Mouse (Mus musculus) CH12.LX (cell line): ENCODE data around the gene Tulp2. TPM values are rescaled to one million over a fixed set of nuclear protein-coding genes. Genes with fewer than 3 reads are reported as not detected.
"Not testable (repeated sequence)": the region's sequence is repeated elsewhere in the genome, so short reads cannot be mapped to it uniquely, and the experiment has no call there.

ENCODE experiments used
- DNase-seq: peaks from one replicate; pipeline ENCODE4 v3.0.0-alpha.2; 2013; ENCODE audit errors: extremely low read depth
- H3K27ac ChIP-seq: 2 replicates; pipeline ENCODE4 v1.5.1; 2012; ENCODE audit warnings: low read depth, mild to moderate bottlenecking, control low read depth, moderate library complexity; ENCODE audit not compliant: insufficient read depth
- H3K27me3 ChIP-seq: replicated peaks from 2 replicates; pipeline ENCODE3; 2012; ENCODE audit warnings: inconsistent platforms
- H3K36me3 ChIP-seq, 2 experiments: replicated peaks in 1 of 2; 2 replicates each; pipeline versions ENCODE3 to v1.6.1; 2012; ENCODE audit warnings: inconsistent platforms in 1 of 2, low read length in 1 of 2, mild to moderate bottlenecking in 1 of 2, mixed read lengths in 1 of 2, moderate library complexity in 1 of 2; ENCODE audit not compliant: control insufficient read depth in 1 of 2, insufficient read depth in 1 of 2
- H3K4me1 ChIP-seq, 2 experiments: 2 replicates each; pipeline ENCODE4 v1.6.1; 2012; ENCODE audit warnings: inconsistent platforms in 1 of 2, moderate library complexity in 1 of 2; ENCODE audit not compliant: insufficient read depth in 2 of 2, control insufficient read depth in 1 of 2
- H3K4me2 ChIP-seq: 2 replicates; pipeline ENCODE4 v1.6.1; 2012; ENCODE audit warnings: low read depth, mild to moderate bottlenecking, control low read depth; ENCODE audit not compliant: poor library complexity, insufficient read depth, severe bottlenecking
- H3K4me3 ChIP-seq, 3 experiments: fragments of 150-350 bp in 1 of 3; sonication (generic) in 1 of 3; replicated peaks in 1 of 3; 2 replicates each; pipeline versions ENCODE3 to v1.5.1; 2011 to 2012; ENCODE audit warnings: low read depth in 2 of 3, low read length in 2 of 3, mild to moderate bottlenecking in 2 of 3, moderate library complexity in 2 of 3, control low read depth in 1 of 3, improper control_type of control experiment in 1 of 3, inconsistent platforms in 1 of 3, mixed read lengths in 1 of 3; ENCODE audit not compliant: poor library complexity in 1 of 3
- H3K79me2 ChIP-seq: replicated peaks from 2 replicates; pipeline ENCODE4 v1.6.1; 2012; ENCODE audit warnings: mild to moderate bottlenecking, moderate library complexity; ENCODE audit not compliant: control insufficient read depth, poor library complexity, insufficient read depth, severe bottlenecking; ENCODE audit errors: extremely low read depth
- H3K9ac ChIP-seq: 2 replicates; pipeline ENCODE4 v1.6.1; 2012; ENCODE audit warnings: low read depth, mild to moderate bottlenecking, control low read depth, moderate library complexity; ENCODE audit not compliant: insufficient read depth
- H3K9me3 ChIP-seq: replicated peaks from 2 replicates; pipeline ENCODE3; 2012; ENCODE audit warnings: low read length, inconsistent platforms, mixed read lengths
- BHLHE40 ChIP-seq: IDR thresholded peaks from 2 replicates; pipeline ENCODE4 v1.6.1; 2011; ENCODE audit warnings: mild to moderate bottlenecking, low read depth, low read length, improper control_type of control experiment
- CHD2 ChIP-seq: IDR thresholded peaks from 2 replicates; pipeline ENCODE4 v1.6.1; 2011; ENCODE audit warnings: low read length, improper control_type of control experiment
- CTCF ChIP-seq, 2 experiments: IDR thresholded peaks in 1 of 2; conservative IDR thresholded peaks in 1 of 2; 2 replicates each; pipeline ENCODE4 v1.5.1; 2011 to 2012; ENCODE audit warnings: low read depth in 2 of 2, low read length in 2 of 2, improper control_type of control experiment in 1 of 2, inconsistent platforms in 1 of 2, mild to moderate bottlenecking in 1 of 2, moderate library complexity in 1 of 2
- ELF1 ChIP-seq: IDR thresholded peaks from 2 replicates; pipeline ENCODE4 v1.6.1; 2014; ENCODE audit warnings: low read depth, mild to moderate bottlenecking, inconsistent platforms, low read length, improper control_type of control experiment
- EP300 ChIP-seq: IDR thresholded peaks from 2 replicates; pipeline ENCODE4 v1.6.1; 2011; ENCODE audit warnings: low read length, improper control_type of control experiment
- ETS1 ChIP-seq: conservative IDR thresholded peaks from 2 replicates; pipeline ENCODE4 v1.6.1; 2012; ENCODE audit warnings: low read depth, mild to moderate bottlenecking, inconsistent platforms, low read length, improper control_type of control experiment, moderate library complexity
- GABPA ChIP-seq: IDR thresholded peaks from 2 replicates; pipeline ENCODE4 v1.6.1; 2012; ENCODE audit warnings: low read depth, low read length, improper control_type of control experiment, inconsistent platforms; ENCODE audit not compliant: insufficient replicate concordance
- HCFC1 ChIP-seq: IDR thresholded peaks from 2 replicates; pipeline ENCODE4 v1.6.1; 2012; ENCODE audit warnings: low read depth, mild to moderate bottlenecking, inconsistent platforms, low read length, improper control_type of control experiment
- KAT2A ChIP-seq: IDR thresholded peaks from 2 replicates; pipeline ENCODE4 v1.6.1; 2012; ENCODE audit warnings: low read length, improper control_type of control experiment, inconsistent platforms; ENCODE audit not compliant: insufficient replicate concordance
- MAFK ChIP-seq: IDR thresholded peaks from 2 replicates; pipeline ENCODE4 v1.6.1; 2011; ENCODE audit warnings: low read length, improper control_type of control experiment; ENCODE audit not compliant: insufficient replicate concordance
- MAX ChIP-seq: IDR thresholded peaks from 2 replicates; pipeline ENCODE4 v1.6.1; 2011; ENCODE audit warnings: low read length, improper control_type of control experiment
- MAZ ChIP-seq: IDR thresholded peaks from 2 replicates; pipeline ENCODE4 v1.6.1; 2012; ENCODE audit warnings: low read depth, mild to moderate bottlenecking, inconsistent platforms, low read length, improper control_type of control experiment, moderate library complexity
- MEF2A ChIP-seq: IDR thresholded peaks from 2 replicates; pipeline ENCODE4 v1.6.1; 2014; ENCODE audit warnings: low read depth, mild to moderate bottlenecking, inconsistent platforms, low read length, improper control_type of control experiment, borderline replicate concordance
- MXI1 ChIP-seq: IDR thresholded peaks from 2 replicates; pipeline ENCODE4 v1.6.1; 2011; ENCODE audit warnings: mild to moderate bottlenecking, low read depth, low read length, improper control_type of control experiment
- MYC ChIP-seq: IDR thresholded peaks from 2 replicates; pipeline ENCODE4 v1.6.1; 2011; ENCODE audit warnings: low read depth, mild to moderate bottlenecking, improper control_type of control experiment, low read length
- NELFE ChIP-seq: IDR thresholded peaks from 2 replicates; pipeline ENCODE4 v1.6.1; 2011; ENCODE audit warnings: low read depth, low read length, improper control_type of control experiment
- POLR2A ChIP-seq: IDR thresholded peaks from 2 replicates; pipeline ENCODE4 v1.6.1; 2011; ENCODE audit warnings: low read depth, mild to moderate bottlenecking, improper control_type of control experiment, low read length
- POLR2AphosphoS2 ChIP-seq: IDR thresholded peaks from 2 replicates; pipeline ENCODE4 v1.6.1; 2011; ENCODE audit warnings: low read depth, low read length, improper control_type of control experiment
- RCOR1 ChIP-seq: conservative IDR thresholded peaks from 2 replicates; pipeline ENCODE4 v1.6.1; 2012; ENCODE audit warnings: low read depth, mild to moderate bottlenecking, inconsistent platforms, low read length, improper control_type of control experiment
- SIN3A ChIP-seq: IDR thresholded peaks from 2 replicates; pipeline ENCODE4 v1.6.1; 2012; ENCODE audit warnings: low read length, improper control_type of control experiment, inconsistent platforms
- TBP ChIP-seq: conservative IDR thresholded peaks from 2 replicates; pipeline ENCODE4 v1.6.1; 2011; ENCODE audit warnings: low read depth, low read length, improper control_type of control experiment
- TCF12 ChIP-seq: IDR thresholded peaks from 2 replicates; pipeline ENCODE4 v1.6.1; 2014; ENCODE audit warnings: low read depth, mild to moderate bottlenecking, inconsistent platforms, low read length, improper control_type of control experiment
- UBTF ChIP-seq: IDR thresholded peaks from 2 replicates; pipeline ENCODE4 v1.6.1; 2012; ENCODE audit warnings: low read depth, mild to moderate bottlenecking, inconsistent platforms, low read length, improper control_type of control experiment, moderate library complexity
- USF1 ChIP-seq: IDR thresholded peaks from 2 replicates; pipeline ENCODE4 v1.6.1; 2014; ENCODE audit warnings: low read depth, mild to moderate bottlenecking, inconsistent platforms, low read length, improper control_type of control experiment
- USF2 ChIP-seq: conservative IDR thresholded peaks from 2 replicates; pipeline ENCODE4 v1.6.1; 2011; ENCODE audit warnings: low read depth, low read length, improper control_type of control experiment
- ZKSCAN1 ChIP-seq: IDR thresholded peaks from 2 replicates; pipeline ENCODE4 v1.6.1; 2012; ENCODE audit warnings: low read depth, inconsistent platforms, low read length, improper control_type of control experiment, borderline replicate concordance
- ZMIZ1 ChIP-seq: IDR thresholded peaks from 2 replicates; pipeline ENCODE4 v1.6.1; 2012; ENCODE audit warnings: low read depth, mild to moderate bottlenecking, inconsistent platforms, low read length, improper control_type of control experiment
- dilution Hi-C: fragments of 300-500 bp; cut with MboI; formaldehyde crosslinking; loops from 2 replicates; pipeline ENCODE4 v1.14.3; 2020; ENCODE audit warnings: low sequenced_read_pairs; ENCODE audit not compliant: extremely low pct_unique_long_range_greater_than_20kb, extremely low pct_ligation_motif_present
- in situ Hi-C: fragments of 300-500 bp; cut with MboI; formaldehyde crosslinking; loops from 3 replicates; pipeline ENCODE4 v1.14.3; 2019; ENCODE audit warnings: low sequenced_read_pairs, low pct_ligation_motif_present, low pct_unique_long_range_greater_than_20kb, mixed read lengths
- polyA plus RNA-seq: library from polyadenylated mRNA; unstranded; fragments of >175 nt; gene quantifications from 2 replicates; pipeline ENCODE4 v1.2.1, GENCODE M21; 2012; ENCODE audit warnings: low read depth; ENCODE audit not compliant: insufficient read length
- total RNA-seq, 2 experiments: library from RNA; depleted of rRNA; stranded (reverse); fragments of 300-350 nt in 1 of 2; fragments of >200 nt in 1 of 2; gene quantifications; 2 replicates each; pipeline ENCODE4 v1.2.3; 2012 to 2014

The Tulp2 gene
- total and polyA plus RNA-seq, 3 experiments = 0.13 TPM; not detected in 2

DNA sequence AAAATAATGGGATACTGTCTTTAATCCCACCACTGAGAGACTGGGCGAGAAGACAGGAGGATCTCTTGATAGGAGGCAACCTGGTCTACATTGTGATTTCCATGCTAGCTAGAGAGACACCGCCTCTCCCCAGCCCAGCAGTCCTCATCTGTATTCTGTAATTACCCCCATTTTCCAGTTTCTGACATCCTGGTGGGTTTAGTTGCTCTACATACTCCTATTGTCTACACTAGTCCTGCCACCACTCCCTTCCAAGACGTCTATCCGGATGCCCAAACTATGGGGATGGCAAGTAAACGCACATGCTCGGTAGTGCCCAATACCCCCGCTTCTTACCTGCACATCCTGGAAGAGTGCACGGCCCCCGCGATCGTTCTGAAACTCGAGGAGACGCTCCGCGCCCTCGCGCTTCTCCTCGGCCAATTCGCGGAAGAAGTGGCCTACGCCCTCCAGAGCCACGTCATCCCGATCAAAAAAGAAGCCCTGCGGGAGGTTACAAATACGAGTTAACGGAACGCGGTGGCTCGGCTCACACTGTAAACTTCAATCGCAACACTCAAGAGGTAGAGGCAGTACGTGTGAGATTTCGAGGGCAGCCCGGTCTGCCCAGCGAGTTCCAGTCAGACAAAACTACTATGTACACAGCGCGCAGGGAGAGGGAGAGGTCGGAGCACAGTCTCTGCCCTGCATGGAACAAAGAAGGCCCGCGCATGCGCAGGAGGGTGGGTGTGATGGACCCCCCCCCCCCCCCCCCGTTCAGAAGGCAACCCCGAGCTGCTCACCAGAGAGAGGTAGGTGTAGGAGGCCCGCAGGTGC lies 22.7 kb upstream of the Tulp2 start (continued):
- no peak; the same call in 1 of the 2 replicates for TF ChIP-seq NELFE
- no peak for TF ChIP-seq CTCF (conservative IDR thresholded peaks at IDR 0.05 in 1 of 2, IDR thresholded peaks at IDR 0.05 in 1 of 2; ENCODE audit: low read depth in 2 of 2, low read length in 2 of 2)
- no peak for TF ChIP-seq ZKSCAN1
- TF ChIP-seq USF1 = no peak
- peak; percentile 35; the same call in 1 of the 2 replicates for TF ChIP-seq MXI1
- no peak for TF ChIP-seq GABPA
- no peak for TF ChIP-seq BHLHE40
- TF ChIP-seq EP300 = no peak
- no peak for TF ChIP-seq HCFC1
- TF ChIP-seq MAX = no peak
- no peak for TF ChIP-seq MYC
- peak; percentile 86; the same call in 1 of the 2 replicates for TF ChIP-seq ZMIZ1
- TF ChIP-seq ELF1 = no peak
- no peak for TF ChIP-seq USF2
- TF ChIP-seq TBP = no peak
- no peak for TF ChIP-seq RCOR1
- TF ChIP-seq KAT2A = no peak
- TF ChIP-seq MAFK = no peak
- TF ChIP-seq POLR2A = peak; percentile 77
- TF ChIP-seq MAZ = no peak
- peak; percentile 19; the same call in 1 of the 2 replicates for TF ChIP-seq SIN3A
- no peak for TF ChIP-seq MEF2A
- 0 out of 2 replicates have a peak, but pooled peaks have one; percentile 14 for TF ChIP-seq UBTF

DNA sequence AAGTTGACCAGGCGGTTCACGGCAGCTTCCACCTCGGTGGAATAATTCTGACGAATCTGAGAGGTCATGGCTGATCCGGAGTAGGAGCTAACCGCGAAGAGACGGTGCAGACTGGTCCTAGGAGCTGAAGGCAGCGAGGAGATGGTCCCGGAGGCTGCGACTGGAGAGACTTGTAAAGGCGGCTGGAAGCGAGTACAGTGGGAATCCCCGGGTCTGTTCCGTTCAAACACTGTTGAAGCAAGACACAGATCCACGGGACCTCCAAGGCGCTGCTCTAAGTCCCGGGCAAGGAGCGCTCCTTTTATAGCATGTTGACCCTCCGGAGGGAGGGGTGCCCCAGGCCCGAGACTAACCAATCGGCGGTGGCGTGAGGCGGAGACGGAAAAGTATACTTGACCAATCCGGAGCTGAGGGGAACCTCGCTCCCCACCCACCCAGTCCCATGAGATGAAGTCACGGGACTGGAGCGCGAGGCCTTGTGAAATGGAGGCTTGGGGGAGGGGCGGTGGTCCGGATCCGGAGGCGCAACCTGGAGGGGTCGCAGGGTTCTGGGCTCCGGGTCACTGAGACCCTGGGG lies 22.0 kb upstream of the Tulp2 start, which contains the start of gene Ftl1:
TSS of gene Ftl1 (minus strand) at position 321 of the 577 bp plus-strand sequence.
- H3K4me1 ChIP-seq = peaks cover 16 to 52% of the 10 kb centered on the region in 2 experiments
- peak within 1 kb of the TSS; percentile 93 for H3K4me2 ChIP-seq
- H3K79me2 ChIP-seq = peaks cover 35% of the 10 kb centered on the region
- in situ Hi-C loops = loop anchor here (10.0 kb wide), 1 partner anchor 225 kb away; the partner anchor contains the start of gene Ntn5
- dilution Hi-C loops, H3K27me3 ChIP-seq, H3K9me3 ChIP-seq: not testable (repeated sequence)
- peaks cover 50 to 72% of the 10 kb centered on the region in 2 experiments for H3K36me3 ChIP-seq
- peak within 1 kb of the TSS; percentile 76 to 96 (median 77) for H3K4me3 ChIP-seq
- TF ChIP-seq KAT2A (0 out of 2 replicates have a peak, but pooled peaks have one; percentile 18), USF1 (peak; percentile 67), SIN3A (peak; percentile 38; the same call in 1 of the 2 replicates), MAZ (peak; percentile 87), HCFC1 (peak; percentile 42), NELFE (peak; percentile 86), POLR2A (peak; percentile 91), MEF2A (0 out of 2 replicates have a peak, but pooled peaks have one; percentile 44), TCF12 (peak; percentile 63), TBP (peak; percentile 95), ZMIZ1 (peak; percentile 96), POLR2AphosphoS2 (peak; percentile 86; the same call in 1 of the 2 replicates), CHD2 (peak; percentile 77; the same call in 1 of the 2 replicates), MXI1 (peak; percentile 55; the same call in 1 of the 2 replicates), ETS1 (peak; percentile 35; the same call in 1 of the 2 replicates), ELF1 (peak; percentile 48; the same call in 1 of the 2 replicates), BHLHE40 (peak; percentile 98)
- peak within 1 kb of the TSS; percentile 80 for H3K27ac ChIP-seq
- peak within 1 kb of the TSS; percentile 91 for H3K9ac ChIP-seq
- DNase-seq = peak; percentile 98
